Mouse (Mus musculus) ES-E14 (cell line): Measurements from ENCODE around the gene Mfrp. TPM values are rescaled to one million over a fixed set of nuclear protein-coding genes. Genes with fewer than 3 reads are reported as not detected.
A peak's percentile ranks its signal among the peaks of the same experiment; 100 is the strongest.

Experiments used
- DNase-seq: peaks from one replicate; pipeline ENCODE4 v3.0.0-alpha.2; 2013; ENCODE audit warnings: low read depth, low spot score
- H3K27ac ChIP-seq: 2 replicates; pipeline ENCODE4 v1.5.1; 2012; ENCODE audit warnings: low read depth, mild to moderate bottlenecking, low read length, moderate library complexity, mixed read lengths; ENCODE audit not compliant: poor library complexity, insufficient read depth, severe bottlenecking
- H3K36me3 ChIP-seq: 2 replicates; pipeline ENCODE4 v1.6.1; 2012; ENCODE audit warnings: mild to moderate bottlenecking, low read length, moderate library complexity, mixed read lengths; ENCODE audit not compliant: control insufficient read depth, poor library complexity, insufficient read depth, severe bottlenecking
- H3K4me1 ChIP-seq, 2 experiments: fragments of 150-350 bp in 1 of 2; sonication (generic) in 1 of 2; 2 replicates each; pipeline ENCODE4 v1.6.1; 2012; ENCODE audit warnings: low read length in 2 of 2, mild to moderate bottlenecking in 1 of 2, mixed read lengths in 1 of 2; ENCODE audit not compliant: control insufficient read depth in 2 of 2, insufficient read depth in 2 of 2, poor library complexity in 1 of 2
- H3K4me3 ChIP-seq, 2 experiments: fragments of 150-350 bp in 1 of 2; sonication (generic) in 1 of 2; 2 replicates each; pipeline ENCODE4 v1.5.1; 2012; ENCODE audit warnings: low read length in 2 of 2, low read depth in 1 of 2, mild to moderate bottlenecking in 1 of 2, mixed read lengths in 1 of 2; ENCODE audit not compliant: insufficient read depth in 1 of 2, poor library complexity in 1 of 2, severe bottlenecking in 1 of 2
- H3K9ac ChIP-seq: 2 replicates; pipeline ENCODE4 v1.6.1; 2012; ENCODE audit warnings: low read depth, mild to moderate bottlenecking, low read length, mixed read lengths; ENCODE audit not compliant: poor library complexity, insufficient read depth, severe bottlenecking
- H3K9me3 ChIP-seq: fragments of 150-350 bp; sonication (generic); 2 replicates; pipeline ENCODE4 v1.6.1; 2012; ENCODE audit warnings: low read depth, mild to moderate bottlenecking, low read length; ENCODE audit not compliant: control insufficient read depth, insufficient read depth
- CHD2 ChIP-seq: IDR thresholded peaks from 2 replicates; pipeline ENCODE4 v1.6.1; 2014; ENCODE audit warnings: mild to moderate bottlenecking, low read depth, low read length, inconsistent platforms
- HCFC1 ChIP-seq: IDR thresholded peaks from 2 replicates; pipeline ENCODE4 v1.6.1; 2012; ENCODE audit warnings: low read length, inconsistent platforms, borderline replicate concordance; ENCODE audit not compliant: insufficient read depth
- MAFK ChIP-seq: IDR thresholded peaks from 2 replicates; pipeline ENCODE4 v1.6.1; 2014; ENCODE audit warnings: mild to moderate bottlenecking, low read depth, low read length, inconsistent platforms; ENCODE audit not compliant: insufficient read depth
- ZC3H11A ChIP-seq: IDR thresholded peaks from 2 replicates; pipeline ENCODE4 v1.6.1; 2012; ENCODE audit warnings: low read depth, mild to moderate bottlenecking, inconsistent platforms, low read length, borderline replicate concordance
- ZNF384 ChIP-seq: IDR thresholded peaks from 2 replicates; pipeline ENCODE4 v1.6.1; 2012; ENCODE audit warnings: low read depth, low read length, inconsistent platforms
- in situ Hi-C, 2 experiments: fragments of 600-800 bp; cut with MboI; formaldehyde crosslinking; loops; one replicate each; pipeline ENCODE4 v1.15.1; 2025; ENCODE audit warnings: low sequenced_read_pairs in 2 of 2, inconsistent platforms in 1 of 2; ENCODE audit not compliant: unreplicated experiment in 2 of 2
- total RNA-seq: library from RNA; depleted of rRNA; stranded (reverse); fragments of 300-350 nt; gene quantifications from 2 replicates; pipeline ENCODE4 v1.2.3, GENCODE M21; 2012

Gene Mfrp
- total RNA-seq, 1 experiment = 0.09 TPM

DNA sequence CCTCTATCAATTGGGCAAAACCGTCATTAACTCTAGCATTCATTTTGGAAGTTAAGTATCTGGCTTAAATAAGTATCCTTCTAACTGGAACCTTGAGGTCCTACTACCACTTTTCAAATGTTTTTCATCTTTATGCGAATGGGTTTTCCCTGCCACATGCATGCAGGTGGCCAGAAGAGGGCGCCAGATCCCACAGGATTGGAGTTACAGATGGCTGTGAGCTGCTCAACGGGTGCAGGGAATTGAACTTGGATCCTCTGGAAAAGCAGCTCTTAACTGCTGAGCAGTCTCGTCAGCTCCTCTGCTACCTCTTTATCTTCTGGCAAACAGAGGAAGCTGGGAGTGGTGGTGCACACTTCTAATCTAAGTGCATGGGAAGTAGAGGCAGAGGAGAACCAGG, 17.5 kb downstream of the Mfrp start:
- H3K9ac ChIP-seq = no peak overlapping the region
- DNase-seq = no peak
- TF ChIP-seq ZNF384 = no peak
- TF ChIP-seq HCFC1 = no peak
- no peak for TF ChIP-seq MAFK
- H3K9me3 ChIP-seq = no peaks in the 10 kb centered on the region
- H3K4me1 ChIP-seq = peaks cover 0 to 11% of the 10 kb centered on the region in 2 experiments; a peak in 3 of 4 replicates
- H3K36me3 ChIP-seq = no peaks in the 10 kb centered on the region
- H3K27ac ChIP-seq = no peak overlapping the region
- H3K4me3 ChIP-seq = no peak overlapping the region
- in situ Hi-C loops = no loop called here

- TF ChIP-seq HCFC1 (no peak), ZC3H11A (no peak), CHD2 (no peak)
- Histone ChIP-seq H3K9me3 (no peaks in the 10 kb centered on the region), H3K36me3 (no peaks in the 10 kb centered on the region), H3K4me1 (peaks cover 0 to 7% of the 10 kb centered on the region in 2 experiments; a peak in 2 of 4 replicates), H3K9ac (no peak overlapping the region), H3K27ac (no peak overlapping the region), H3K4me3 (no peak overlapping the region)
- in situ Hi-C loops = no loop called here
- no peak for DNase-seq
Observed at GRCm38 (mm10) chr9:44119948-44120465, 18.5 kb downstream of the Mfrp start.

- in situ Hi-C loops = no loop called here
- Histone ChIP-seq H3K9ac (no peak overlapping the region), H3K4me1 (peaks cover 11 to 21% of the 10 kb centered on the region in 2 experiments), H3K9me3 (no peaks in the 10 kb centered on the region), H3K4me3 (no peak overlapping the region), H3K27ac (no peak overlapping the region), H3K36me3 (no peaks in the 10 kb centered on the region)
- TF ChIP-seq CHD2 = no peak
- peak; percentile 79; the same call in 1 of the 2 replicates for TF ChIP-seq ZNF384
- DNase-seq = no peak
Observed at GRCm38 (mm10) chr9:44124317-44124716, 22.8 kb downstream of the Mfrp start.

DNA sequence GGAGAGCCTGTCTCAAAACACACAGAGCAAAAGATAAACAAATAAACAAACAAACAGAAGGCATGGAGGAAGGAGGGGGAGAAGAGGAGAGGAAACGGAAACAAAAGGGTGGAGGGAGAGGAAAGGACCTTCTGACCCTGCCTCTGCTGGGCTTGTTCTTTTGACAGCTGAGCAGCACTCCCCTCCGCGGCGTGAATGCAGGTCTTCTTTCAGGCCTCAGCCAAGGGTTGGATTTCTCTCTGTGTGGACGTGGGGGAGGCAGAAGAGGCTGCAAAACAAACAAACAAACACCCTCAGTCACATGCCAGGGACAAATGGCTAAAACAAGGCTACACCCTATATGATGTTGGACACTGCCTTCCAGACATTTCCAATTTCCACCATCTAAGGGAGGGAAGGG, 23.5 kb downstream of the Mfrp start:
- no peak for TF ChIP-seq ZNF384
- TF ChIP-seq HCFC1 = no peak
- TF ChIP-seq MAFK = no peak
- TF ChIP-seq ZC3H11A = no peak
- no peak for TF ChIP-seq CHD2
- H3K27ac ChIP-seq = no peak overlapping the region
- DNase-seq = no peak
- no peaks in the 10 kb centered on the region for H3K9me3 ChIP-seq
- in situ Hi-C loops = no loop called here
- no peak overlapping the region for H3K4me3 ChIP-seq
- H3K36me3 ChIP-seq = no peaks in the 10 kb centered on the region
- peaks cover 11 to 25% of the 10 kb centered on the region in 2 experiments for H3K4me1 ChIP-seq
- no peak overlapping the region for H3K9ac ChIP-seq

DNA sequence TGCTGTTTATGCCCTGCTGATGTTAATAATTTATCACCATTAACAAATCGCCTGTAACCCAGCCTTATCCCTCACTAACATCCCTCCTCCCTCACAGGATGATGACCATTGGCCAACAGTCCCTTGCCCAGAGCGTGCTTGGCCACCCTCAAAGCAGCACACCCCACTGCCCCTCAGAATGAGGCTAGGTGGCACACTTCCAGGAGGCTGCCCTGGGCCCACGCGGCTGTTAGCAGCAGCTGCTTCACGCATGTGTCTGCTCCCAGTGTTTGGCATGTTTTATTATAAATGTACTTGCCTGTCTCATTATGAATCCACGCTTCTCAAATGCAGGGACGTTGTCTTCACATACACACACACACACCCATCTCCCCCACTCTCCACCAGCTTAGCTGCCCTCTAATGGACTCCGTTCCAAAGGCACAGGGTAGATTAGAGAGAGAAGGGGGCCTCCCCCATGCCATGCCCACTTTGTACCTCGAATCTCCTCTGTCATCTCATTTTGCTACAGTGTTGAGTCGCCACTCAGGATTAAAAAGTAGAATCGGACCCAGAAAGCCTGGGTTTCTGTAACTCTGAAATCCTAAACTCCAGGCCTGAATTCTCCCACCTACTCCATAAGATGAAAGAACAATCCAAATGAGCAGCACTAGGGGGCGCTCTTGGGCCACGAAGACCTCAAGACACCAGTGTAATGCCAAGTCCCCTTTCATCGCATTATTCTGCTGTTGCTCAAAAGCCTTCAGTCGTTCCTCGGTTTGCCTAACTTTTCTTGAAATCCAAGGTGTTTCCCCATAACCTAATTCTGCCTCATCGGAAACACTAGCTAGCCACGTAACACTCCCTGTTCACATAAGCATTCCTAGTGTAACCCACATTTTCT, 24.3 kb downstream of the Mfrp start:
- peak overlapping the region; percentile 57; the same call in 1 of the 2 replicates for H3K27ac ChIP-seq
- H3K36me3 ChIP-seq = no peaks in the 10 kb centered on the region
- peak; percentile 93 for DNase-seq

More for the DNA sequence above, 24.3 kb downstream of the Mfrp start:
- Histone ChIP-seq H3K9me3 (no peaks in the 10 kb centered on the region), H3K9ac (peak overlapping the region; percentile 7; the same call in 1 of the 2 replicates), H3K4me3 (no peak overlapping the region), H3K4me1 (peaks cover 11 to 27% of the 10 kb centered on the region in 2 experiments)
- TF ChIP-seq ZNF384 = peak; percentile 51; the same call in 1 of the 2 replicates
- TF ChIP-seq MAFK = no peak
- in situ Hi-C loops = no loop called here
